Mouse (Mus musculus): ENCODE results near the gene Nrxn2. TPM values are rescaled to one million over a fixed set of nuclear protein-coding genes. Genes with fewer than 3 reads are reported as not detected.

Gene Nrxn2
- polyA plus RNA-seq, 1 experiment = 0.01 TPM

DNA sequence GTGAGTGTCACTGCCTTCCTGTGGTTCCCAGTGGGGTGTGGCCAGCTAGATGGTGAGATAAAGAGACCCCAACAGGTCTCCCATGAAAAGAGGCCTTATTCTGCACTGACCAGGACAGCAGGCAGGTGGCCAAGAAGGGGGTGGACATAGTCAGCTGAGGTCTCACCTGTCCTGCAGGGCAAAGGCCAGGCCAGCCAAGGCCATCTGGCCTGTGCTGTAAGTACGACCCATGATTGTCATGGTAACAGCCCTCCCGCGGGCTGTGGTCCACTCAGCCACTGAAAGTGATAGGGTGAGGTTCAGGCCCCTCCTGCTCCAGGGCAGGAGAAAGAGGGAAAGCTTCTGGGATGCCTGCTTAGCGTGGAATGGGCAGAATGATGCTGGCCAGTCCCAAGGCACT, 153.5 kb downstream of the Nrxn2 start:
- no peak overlapping the region for H3ac ChIP-seq (ENCODE audit: control insufficient read depth, insufficient read length)
- no peak overlapping the region for H3K4me2 ChIP-seq (ENCODE audit: low read depth)
- no peak for TF ChIP-seq POLR2AphosphoS2 (IDR thresholded peaks at IDR 0.05; ENCODE audit: insufficient read length, low read depth)
- TF ChIP-seq MYOD1 (IDR thresholded peaks at IDR 0.05; ENCODE audit: control insufficient read depth in 1 of 3, insufficient read length in 2 of 3, low read depth in 2 of 3) = no peak
- no peak for TF ChIP-seq E2F4 (IDR thresholded peaks at IDR 0.05; ENCODE audit: insufficient read depth)
- TF ChIP-seq TCF12 (IDR thresholded peaks at IDR 0.05; ENCODE audit: insufficient read depth, poor library complexity, severe bottlenecking) = no peak
- H3K36me3 ChIP-seq (ENCODE audit: control insufficient read depth, insufficient read depth) = no peaks in the 10 kb centered on the region
- H3K4me3 ChIP-seq = no peak overlapping the region
- H3K79me2 ChIP-seq (ENCODE audit: control insufficient read depth, insufficient read depth) = no peaks in the 10 kb centered on the region
- H3K27me3 ChIP-seq (ENCODE audit: control insufficient read depth, insufficient read depth, insufficient read length) = peaks cover 51% of the 10 kb centered on the region

Other genes starting within 250 kb of the Nrxn2 start
- gene Majin, start 234.3 kb upstream of the Nrxn2 start, polyA plus RNA-seq (2012; fragmentation: generic; extraction: Trizol) = not detected
- 0.40 TPM for gene Gpha2, start 192.4 kb upstream of the Nrxn2 start, polyA plus RNA-seq (2012; fragmentation: generic; extraction: Trizol)
- gene Ppp2r5b, start 182.9 kb upstream of the Nrxn2 start, polyA plus RNA-seq (2012; fragmentation: generic; extraction: Trizol) = 51.4 TPM
- 15.2 TPM for gene Atg2a, start 177.1 kb upstream of the Nrxn2 start, polyA plus RNA-seq (2012; fragmentation: generic; extraction: Trizol)
- 433 TPM for gene Ehd1, start 142.0 kb upstream of the Nrxn2 start, polyA plus RNA-seq (2012; fragmentation: generic; extraction: Trizol)
- 10.0 TPM for gene Cdc42bpg, start 112.3 kb upstream of the Nrxn2 start, polyA plus RNA-seq (2012; fragmentation: generic; extraction: Trizol)
- gene Men1, start 83.8 kb upstream of the Nrxn2 start, polyA plus RNA-seq (2012; fragmentation: generic; extraction: Trizol) = 37.2 TPM
- gene Map4k2, start 77.6 kb upstream of the Nrxn2 start, polyA plus RNA-seq (2012; fragmentation: generic; extraction: Trizol) = 10.0 TPM
- gene Sf1, start 55.0 kb upstream of the Nrxn2 start, polyA plus RNA-seq (2012; fragmentation: generic; extraction: Trizol) = 131 TPM
- 232 TPM for gene Pygm, start 34.3 kb upstream of the Nrxn2 start, polyA plus RNA-seq (2012; fragmentation: generic; extraction: Trizol)
- 8.0 TPM for gene Rasgrp2, start 19.4 kb upstream of the Nrxn2 start, polyA plus RNA-seq (2012; fragmentation: generic; extraction: Trizol)
- gene Slc22a12, start 124.3 kb downstream of the Nrxn2 start, polyA plus RNA-seq (2012; fragmentation: generic; extraction: Trizol) = not detected